Comparison of ENCODE assay signal across 10 mouse cellular contexts in the genomic region with DNA sequence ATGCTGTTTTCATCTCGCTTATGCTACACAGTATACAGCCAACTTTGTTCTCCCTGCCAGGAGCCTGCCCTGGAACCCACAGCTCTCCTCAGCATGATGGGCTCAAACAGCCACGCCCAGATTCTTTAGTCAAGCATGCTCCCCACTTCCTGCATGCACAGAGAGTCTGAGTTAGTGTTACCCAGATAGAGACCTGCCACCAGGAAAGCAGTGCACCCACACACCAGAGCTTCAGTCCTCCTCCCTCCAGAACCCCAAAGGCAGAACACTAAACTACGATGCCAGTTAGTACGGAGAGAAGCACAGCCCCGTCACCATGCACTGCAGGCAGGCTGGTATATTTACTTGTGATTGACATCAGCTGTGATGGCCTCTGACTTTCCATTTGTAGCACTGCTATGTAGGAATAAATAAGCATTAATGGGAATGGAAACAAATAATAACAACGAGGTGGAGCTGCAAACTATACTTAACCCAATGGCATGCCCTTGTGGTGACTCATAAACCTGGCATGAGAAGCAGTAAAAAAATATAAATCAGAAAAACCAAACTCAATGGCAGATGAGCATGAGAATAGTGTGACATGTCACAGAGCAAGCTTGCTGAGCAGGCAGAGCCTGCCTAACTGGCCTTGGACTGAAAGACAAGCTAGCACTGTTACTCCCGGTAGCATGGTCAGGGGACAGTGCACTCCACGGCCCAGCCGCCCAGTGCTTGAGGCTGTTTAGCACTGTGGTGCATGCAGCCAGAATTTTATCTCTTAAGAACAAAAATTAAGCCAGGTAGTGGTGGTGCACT. TPM values are rescaled to one million over a fixed set of nuclear protein-coding genes. Genes with fewer than 3 reads are reported as not detected.
DNase-seq lines count a peak whose midpoint lies in the region; ATAC-seq and TF ChIP-seq lines count a peak whose summit lies in the region.
"Had no signal": no experiment of that assay in that cellular context is flagged by ENCODE, and none has a peak within 500 bp of the region (broad histone marks: within the 10 kb centered on the region; RNA-seq: fewer than 3 reads in every experiment).

No protein-coding gene starts in this region.

- no peak overlapping the region for H3K4me2 ChIP-seq in kidney, embryonic 16.5 days (replicated peaks; ENCODE audit: low read depth, low read length)
- H3K4me2 ChIP-seq: forebrain, embryonic 13.5 days; hindbrain, embryonic 13.5 days had no signal

- peak overlapping the region; percentile 94 for H3K27ac ChIP-seq in MEL (ENCODE audit: control insufficient read depth, low read depth, low read length)
- no peak overlapping the region for H3K27ac ChIP-seq in kidney, embryonic 16.5 days (ENCODE audit: low read length)
- H3K27ac ChIP-seq: forebrain, embryonic 13.5 days; hindbrain, embryonic 13.5 days had no signal

- ATAC-seq in inflammation-experienced regulatory T-cells, adult 6 months = peak; percentile 90
- no peak for ATAC-seq in kidney, embryonic 16.5 days (ENCODE audit: low FRiP score, low TSS enrichment)
- ATAC-seq: forebrain, embryonic 13.5 days had no signal

- TF ChIP-seq EP300 in MEL (IDR thresholded peaks at IDR 0.05; ENCODE audit: low read depth in 1 of 2, low read length in 2 of 2) = peak; percentile 45 to 61

- peak overlapping the region; percentile 43 for H3K9ac ChIP-seq in MEL (ENCODE audit: control insufficient read depth, low read depth, low read length, poor library complexity, severe bottlenecking)
- no peak overlapping the region for H3K9ac ChIP-seq in kidney, embryonic 16.5 days (replicated peaks; ENCODE audit: low read length)
- H3K9ac ChIP-seq: forebrain, embryonic 13.5 days; hindbrain, embryonic 13.5 days had no signal

- 0 out of 4 replicates have a peak overlapping the region, but pooled peaks of 1 of the 2 experiments have one; percentile 11 for H3K4me3 ChIP-seq in MEL (ENCODE audit: control insufficient read depth in 1 of 2, insufficient read depth in 1 of 2, low read depth in 2 of 2, low read length in 2 of 2)
- H3K4me3 ChIP-seq in kidney, embryonic 16.5 days (ENCODE audit: low read length) = no peak overlapping the region
- H3K4me3 ChIP-seq: forebrain, embryonic 13.5 days; hindbrain, embryonic 13.5 days had no signal

- DNase-seq in adrenal gland, adult 2 months = peak; percentile 52
- no peak for DNase-seq in adrenal gland, postnatal 4 days (ENCODE audit: low spot score in 2 of 2)
- peak; percentile 85 for DNase-seq in MEL (ENCODE audit: low read depth, low spot score)
- DNase-seq in spleen, postnatal 4 days (ENCODE audit: low spot score in 2 of 2) = peak; percentile 28 to 67
- DNase-seq in kidney, adult 11 months = no peak
- no peak for DNase-seq in frontal cortex, postnatal 36 days (ENCODE audit: low spot score in 2 of 2)

- peaks cover 35 to 57% of the 10 kb centered on the region in 2 experiments for H3K36me3 ChIP-seq in MEL (ENCODE audit: control insufficient read depth in 1 of 2, insufficient read depth in 2 of 2, low read length in 2 of 2)
- peaks cover 12% of the 10 kb centered on the region for H3K36me3 ChIP-seq in kidney, embryonic 16.5 days (ENCODE audit: insufficient read depth, low read length)

- TF ChIP-seq CTCF in MEL (IDR thresholded peaks at IDR 0.05 in 2 of 3, conservative IDR thresholded peaks at IDR 0.05 in 1 of 3; ENCODE audit: control insufficient read depth in 1 of 3, insufficient read depth in 1 of 3, low read depth in 2 of 3, low read length in 3 of 3, poor library complexity in 1 of 3, severe bottlenecking in 1 of 3) = no peak

- no peak for TF ChIP-seq POLR2A in MEL (IDR thresholded peaks at IDR 0.05; ENCODE audit: control insufficient read depth in 1 of 2, insufficient read depth in 1 of 2, low read depth in 1 of 2, low read length in 2 of 2, poor library complexity in 1 of 2)

- H3K9me3 ChIP-seq in MEL (replicated peaks; ENCODE audit: insufficient read depth, low read length) = no peaks in the 10 kb centered on the region
- H3K9me3 ChIP-seq in kidney, embryonic 16.5 days (ENCODE audit: low read length) = no peaks in the 10 kb centered on the region
- H3K9me3 ChIP-seq: forebrain, embryonic 13.5 days; hindbrain, embryonic 13.5 days had no signal

- peaks cover 27% of the 10 kb centered on the region in 2 experiments for H3K4me1 ChIP-seq in MEL (ENCODE audit: control insufficient read depth in 1 of 2, insufficient read depth in 2 of 2, low read length in 2 of 2)
- peaks cover 4% of the 10 kb centered on the region; the same call in 1 of the 2 replicates for H3K4me1 ChIP-seq in kidney, embryonic 16.5 days (ENCODE audit: insufficient read depth, low read length)
- H3K4me1 ChIP-seq: forebrain, embryonic 13.5 days; hindbrain, embryonic 13.5 days had no signal

- 76% methylated on average over 9 of the region's 9 CpGs for WGBS in kidney, embryonic 16.5 days

- no peak for TF ChIP-seq RAD21 in MEL (IDR thresholded peaks at IDR 0.05; ENCODE audit: low read depth, low read length)

- H3K27me3 ChIP-seq in MEL (ENCODE audit: control insufficient read depth in 1 of 2, insufficient read depth in 2 of 2, low read length in 2 of 2) = no peaks in the 10 kb centered on the region
- H3K27me3 ChIP-seq in kidney, embryonic 16.5 days (ENCODE audit: insufficient read depth, low read length) = no peaks in the 10 kb centered on the region
- H3K27me3 ChIP-seq: forebrain, embryonic 13.5 days; hindbrain, embryonic 13.5 days had no signal

- no peaks in the 10 kb centered on the region for H3K79me2 ChIP-seq in MEL (ENCODE audit: control insufficient read depth, insufficient read depth, low read length, poor library complexity)

TF ChIP-seq in MEL, 35 proteins besides CTCF, POLR2A, EP300 and RAD21:
- 0 out of 2 replicates have a peak, but pooled peaks have one; percentile 58 for TF ChIP-seq MYC (IDR thresholded peaks at IDR 0.05; ENCODE audit: low read depth, low read length)
- no peak for TF ChIP-seq ZMIZ1 (IDR thresholded peaks at IDR 0.05; ENCODE audit: low read depth, low read length)
- no peak for TF ChIP-seq NELFE (IDR thresholded peaks at IDR 0.05; ENCODE audit: low read depth, low read length)
- TF ChIP-seq ZNF384 (IDR thresholded peaks at IDR 0.05; ENCODE audit: low read depth, low read length) = peak; percentile 38; the same call in 1 of the 2 replicates
- TF ChIP-seq CHD1 (IDR thresholded peaks at IDR 0.05; ENCODE audit: low read depth, low read length) = 0 out of 2 replicates have a peak, but pooled peaks have one; percentile 86
- TF ChIP-seq CHD2 (IDR thresholded peaks at IDR 0.05; ENCODE audit: low read length) = no peak
- TF ChIP-seq HCFC1 (IDR thresholded peaks at IDR 0.05; ENCODE audit: low read depth, low read length) = no peak
- TF ChIP-seq TCF12 (IDR thresholded peaks at IDR 0.05; ENCODE audit: low read depth, low read length) = peak; percentile 50
- TF ChIP-seq MXI1 (IDR thresholded peaks at IDR 0.05; ENCODE audit: low read depth, low read length) = peak; percentile 63
- no peak for TF ChIP-seq MYB (IDR thresholded peaks at IDR 0.05; ENCODE audit: low read depth, low read length)
- no peak for TF ChIP-seq MAFK (IDR thresholded peaks at IDR 0.05; ENCODE audit: borderline replicate concordance, low read depth, low read length)
- no peak for TF ChIP-seq ZKSCAN1 (IDR thresholded peaks at IDR 0.05; ENCODE audit: low read depth, low read length)
- TF ChIP-seq GABPA (IDR thresholded peaks at IDR 0.05; ENCODE audit: low read depth, low read length) = no peak
- TF ChIP-seq UBTF (IDR thresholded peaks at IDR 0.05; ENCODE audit: borderline replicate concordance, insufficient read depth, low read depth, low read length) = no peak
- TF ChIP-seq ELF1 (IDR thresholded peaks at IDR 0.05; ENCODE audit: low read depth, low read length) = peak; percentile 78
- TF ChIP-seq TBP (IDR thresholded peaks at IDR 0.05; ENCODE audit: low read depth, low read length) = 0 out of 2 replicates have a peak, but pooled peaks have one; percentile 46
- peak; percentile 32; the same call in 1 of the 2 replicates for TF ChIP-seq ETS1 (IDR thresholded peaks at IDR 0.05; ENCODE audit: low read depth, low read length)
- TF ChIP-seq ZC3H11A (IDR thresholded peaks at IDR 0.05; ENCODE audit: low read depth, low read length) = no peak
- no peak for TF ChIP-seq USF2 (IDR thresholded peaks at IDR 0.05; ENCODE audit: borderline replicate concordance in 1 of 2, insufficient read depth in 1 of 2, low read depth in 1 of 2, low read length in 2 of 2)
- peak; percentile 57 for TF ChIP-seq MAX (IDR thresholded peaks at IDR 0.05; ENCODE audit: low read length)
- peak; percentile 70 for TF ChIP-seq SIN3A (IDR thresholded peaks at IDR 0.05; ENCODE audit: low read length)
- TF ChIP-seq RCOR1 (IDR thresholded peaks at IDR 0.05; ENCODE audit: low read depth, low read length) = peak; percentile 43; the same call in 1 of the 2 replicates
- TF ChIP-seq MAZ (IDR thresholded peaks at IDR 0.05; ENCODE audit: low read depth, low read length) = peak; percentile 60; the same call in 1 of the 2 replicates

RNA-seq across cellular contexts. Expression of gene Uap1, which starts 26.9 kb away (rescaled TPM):
- total RNA-seq in adrenal gland, adult 2 months (2021) = 10 to 100 TPM; 42.3 to 47.2 TPM
- 7.0 and 7.5 TPM in 2 replicates for polyA plus RNA-seq in adrenal gland, adult 2 months (2012; rRNA removed)
- total RNA-seq in adrenal gland, postnatal 4 days (2021) = 10 to 100 TPM; 33.0 to 33.7 TPM
- total RNA-seq in MEL (2012; rRNA removed) = 74.5 and 87.3 TPM in 2 replicates
- polyA plus RNA-seq in MEL (2012; ENCODE audit: insufficient read depth in 1 of 2, insufficient read length in 2 of 2, low read depth in 1 of 2, low replicate concordance in 2 of 2, missing spikeins in 1 of 2) = 10 to 100 TPM in 1 of 2 experiments, not detected in 1; 80.8 TPM
- polyA plus RNA-seq in inflammation-experienced regulatory T-cells, adult 6 months (2017; shearing (Covaris generic)) = 10 to 100 TPM; 10.6 to 22.9 (median 14.7) TPM
- polyA plus RNA-seq in kidney, embryonic 16.5 days (2015; fragmentation: Nextera tagmentation; extraction: Ambion mirVana) = 54.8 and 57.9 TPM in 2 replicates

RNA-seq across cellular contexts. Expression of gene Ddr2, which starts 37.3 kb away (rescaled TPM):
- 10 to 100 TPM; 17.2 to 23.0 TPM for total RNA-seq in adrenal gland, adult 2 months (2021)
- 2.7 and 3.3 TPM in 2 replicates for polyA plus RNA-seq in adrenal gland, adult 2 months (2012; rRNA removed)
- 10 to 100 TPM; 25.5 to 26.4 TPM for total RNA-seq in adrenal gland, postnatal 4 days (2021)
- not detected in 2 replicates for total RNA-seq in MEL (2012; rRNA removed)
- polyA plus RNA-seq in MEL (2012; ENCODE audit: insufficient read depth in 1 of 2, insufficient read length in 2 of 2, low read depth in 1 of 2, low replicate concordance in 2 of 2, missing spikeins in 1 of 2) = under 1 TPM in 1 of 2 experiments, not detected in 1; 0.04 TPM
- under 1 TPM in 2 of 3 experiments, not detected in 1; 0.04 to 0.07 TPM for polyA plus RNA-seq in inflammation-experienced regulatory T-cells, adult 6 months (2017; shearing (Covaris generic))
- 33.1 and 35.7 TPM in 2 replicates for polyA plus RNA-seq in kidney, embryonic 16.5 days (2015; fragmentation: Nextera tagmentation; extraction: Ambion mirVana)

Comparison
In these comparisons a context has a peak if more than half of its experiments do, and no peak if none do; other contexts are left out.
1. DNase-seq: peak in adrenal gland, adult 2 months (single experiment), MEL (single experiment) and spleen, postnatal 4 days (2 of 2); none in adrenal gland, postnatal 4 days (0 of 2), kidney, adult 11 months (single experiment) and frontal cortex, postnatal 36 days (0 of 2).